Mouse (Mus musculus): ENCODE results near the gene Nudt17. TPM values are rescaled to one million over a fixed set of nuclear protein-coding genes. Genes with fewer than 3 reads are reported as not detected.
"Not testable (repeated sequence)": the region's sequence is repeated elsewhere in the genome, so short reads cannot be mapped to it uniquely, and the experiment has no call there.

The Nudt17 gene
- polyA plus RNA-seq, 1 experiment from 2014 or later, result 8.7 TPM

GRCm38 (mm10) chr3:96696766-96697732 is 11.3 kb downstream of the Nudt17 start:
- peaks cover 14% of the 10 kb centered on the region for H3K4me1 ChIP-seq (ENCODE audit: control insufficient read depth, insufficient read depth, low read length)
- H3K27ac ChIP-seq (ENCODE audit: low read length), result peak overlapping the region; percentile 94
- no peaks in the 10 kb centered on the region for H3K27me3 ChIP-seq (ENCODE audit: control insufficient read depth, insufficient read depth, low read length)
- no peaks in the 10 kb centered on the region for H3K9me3 ChIP-seq (ENCODE audit: control insufficient read depth, low read depth, low read length)
- H3K9ac ChIP-seq (replicated peaks; ENCODE audit: low read depth, low read length), result peak overlapping the region; percentile 69
- peak overlapping the region; percentile 77 for H3K4me2 ChIP-seq (replicated peaks; ENCODE audit: low read depth, low read length)
- peak overlapping the region; percentile 74 for H3K4me3 ChIP-seq (ENCODE audit: low read depth, low read length)
- H3K36me3 ChIP-seq (ENCODE audit: control insufficient read depth, insufficient read depth, low read length), result peaks cover 28% of the 10 kb centered on the region
- WGBS, result 1% methylated on average over 84 of the region's 85 CpGs
- peak; percentile 92 for ATAC-seq (ENCODE audit: insufficient number of reproducible peaks, insufficient read depth, low FRiP score, low read depth)

- peak within 1 kb of the TSS; percentile 94 for H3K27ac ChIP-seq (ENCODE audit: low read length)
- no peaks in the 10 kb centered on the region for H3K9me3 ChIP-seq (ENCODE audit: control insufficient read depth, low read depth, low read length)
- peak within 1 kb of the TSS; percentile 69 for H3K9ac ChIP-seq (replicated peaks; ENCODE audit: low read depth, low read length)
- no peaks in the 10 kb centered on the region for H3K27me3 ChIP-seq (ENCODE audit: control insufficient read depth, insufficient read depth, low read length)
- under 1% methylated on average over 34 of the region's 35 CpGs for WGBS
- peaks cover 14% of the 10 kb centered on the region for H3K4me1 ChIP-seq (ENCODE audit: control insufficient read depth, insufficient read depth, low read length)
- H3K4me3 ChIP-seq (ENCODE audit: low read depth, low read length), result peak within 1 kb of the TSS; percentile 74
- peaks cover 21% of the 10 kb centered on the region for H3K36me3 ChIP-seq (ENCODE audit: control insufficient read depth, insufficient read depth, low read length)
- peak within 1 kb of the TSS; percentile 77 for H3K4me2 ChIP-seq (replicated peaks; ENCODE audit: low read depth, low read length)
- peak; percentile 85 for ATAC-seq (ENCODE audit: insufficient number of reproducible peaks, insufficient read depth, low FRiP score, low read depth)
Measured at GRCm38 (mm10) chr3:96696198-96696765, 12.1 kb downstream of the Nudt17 start, which contains the start of gene Pias3. Pias3 (plus strand) TSS chr3:96696384.

GRCm38 (mm10) chr3:96693579-96693978 is 14.8 kb downstream of the Nudt17 start:
- Histone ChIP-seq H3K4me3 (ENCODE audit: low read depth, low read length) (no peak overlapping the region), H3K36me3 (ENCODE audit: control insufficient read depth, insufficient read depth, low read length) (no peaks in the 10 kb centered on the region), H3K4me2 (replicated peaks; ENCODE audit: low read depth, low read length) (no peak overlapping the region), H3K9me3 (ENCODE audit: control insufficient read depth, low read depth, low read length) (no peaks in the 10 kb centered on the region), H3K9ac (replicated peaks; ENCODE audit: low read depth, low read length) (no peak overlapping the region), H3K4me1 (ENCODE audit: control insufficient read depth, insufficient read depth, low read length) (peaks cover 14% of the 10 kb centered on the region), H3K27ac (ENCODE audit: low read length) (no peak overlapping the region), H3K27me3 (ENCODE audit: control insufficient read depth, insufficient read depth, low read length) (no peaks in the 10 kb centered on the region)
- WGBS, result 79% methylated on average over 1 of the region's 1 CpGs
- ATAC-seq (ENCODE audit: insufficient number of reproducible peaks, insufficient read depth, low FRiP score, low read depth), result no peak

GRCm38 (mm10) chr3:96692506-96692905 is 15.9 kb downstream of the Nudt17 start:
- Histone ChIP-seq H3K9me3 (ENCODE audit: control insufficient read depth, low read depth, low read length) (no peaks in the 10 kb centered on the region), H3K27me3 (ENCODE audit: control insufficient read depth, insufficient read depth, low read length) (no peaks in the 10 kb centered on the region), H3K4me2 (replicated peaks; ENCODE audit: low read depth, low read length) (no peak overlapping the region), H3K4me3 (ENCODE audit: low read depth, low read length) (no peak overlapping the region), H3K9ac (replicated peaks; ENCODE audit: low read depth, low read length) (no peak overlapping the region), H3K36me3 (ENCODE audit: control insufficient read depth, insufficient read depth, low read length) (no peaks in the 10 kb centered on the region), H3K4me1 (ENCODE audit: control insufficient read depth, insufficient read depth, low read length) (peaks cover 7% of the 10 kb centered on the region), H3K27ac (ENCODE audit: low read length) (peak overlapping the region; percentile 40; the same call in 1 of the 2 replicates)
- 21% methylated on average over 3 of the region's 3 CpGs for WGBS
- no peak for ATAC-seq (ENCODE audit: insufficient number of reproducible peaks, insufficient read depth, low FRiP score, low read depth)

- WGBS, result 58% methylated on average over 3 of the region's 3 CpGs
- Histone ChIP-seq H3K27me3 (ENCODE audit: control insufficient read depth, insufficient read depth, low read length) (no peaks in the 10 kb centered on the region), H3K9ac (replicated peaks; ENCODE audit: low read depth, low read length) (no peak overlapping the region), H3K36me3 (ENCODE audit: control insufficient read depth, insufficient read depth, low read length) (no peaks in the 10 kb centered on the region), H3K9me3 (ENCODE audit: control insufficient read depth, low read depth, low read length) (no peaks in the 10 kb centered on the region), H3K4me3 (ENCODE audit: low read depth, low read length) (no peak overlapping the region), H3K4me1 (ENCODE audit: control insufficient read depth, insufficient read depth, low read length) (no peaks in the 10 kb centered on the region), H3K4me2 (replicated peaks; ENCODE audit: low read depth, low read length) (no peak overlapping the region), H3K27ac (ENCODE audit: low read length) (no peak overlapping the region)
- no peak for ATAC-seq (ENCODE audit: insufficient number of reproducible peaks, insufficient read depth, low FRiP score, low read depth)
Measured at GRCm38 (mm10) chr3:96690298-96690697, 18.1 kb downstream of the Nudt17 start.

GRCm38 (mm10) chr3:96688854-96689253 is 19.5 kb downstream of the Nudt17 start:
- WGBS, result 74% methylated on average over 11 of the region's 11 CpGs
- ATAC-seq (ENCODE audit: insufficient number of reproducible peaks, insufficient read depth, low FRiP score, low read depth), result no peak
- Histone ChIP-seq H3K36me3 (ENCODE audit: control insufficient read depth, insufficient read depth, low read length) (no peaks in the 10 kb centered on the region), H3K27ac (ENCODE audit: low read length) (no peak overlapping the region), H3K27me3 (ENCODE audit: control insufficient read depth, insufficient read depth, low read length) (no peaks in the 10 kb centered on the region), H3K4me3 (ENCODE audit: low read depth, low read length) (no peak overlapping the region), H3K4me1 (ENCODE audit: control insufficient read depth, insufficient read depth, low read length) (no peaks in the 10 kb centered on the region), H3K9me3 (ENCODE audit: control insufficient read depth, low read depth, low read length) (no peaks in the 10 kb centered on the region), H3K4me2 (replicated peaks; ENCODE audit: low read depth, low read length) (no peak overlapping the region), H3K9ac (replicated peaks; ENCODE audit: low read depth, low read length) (no peak overlapping the region)

GRCm38 (mm10) chr3:96686057-96686456 is 22.3 kb downstream of the Nudt17 start:
- H3K36me3 ChIP-seq (ENCODE audit: control insufficient read depth, insufficient read depth, low read length); H3K9me3 ChIP-seq (ENCODE audit: control insufficient read depth, low read depth, low read length); H3K4me2 ChIP-seq (replicated peaks; ENCODE audit: low read depth, low read length); H3K9ac ChIP-seq (replicated peaks; ENCODE audit: low read depth, low read length); H3K27ac ChIP-seq (ENCODE audit: low read length); H3K4me1 ChIP-seq (ENCODE audit: control insufficient read depth, insufficient read depth, low read length); H3K4me3 ChIP-seq (ENCODE audit: low read depth, low read length); ATAC-seq (ENCODE audit: insufficient number of reproducible peaks, insufficient read depth, low FRiP score, low read depth); H3K27me3 ChIP-seq (ENCODE audit: control insufficient read depth, insufficient read depth, low read length): not testable (repeated sequence)
- WGBS, result 93% methylated on average over 5 of the region's 5 CpGs

- ATAC-seq (ENCODE audit: insufficient number of reproducible peaks, insufficient read depth, low FRiP score, low read depth), result no peak
- Histone ChIP-seq H3K27me3 (ENCODE audit: control insufficient read depth, insufficient read depth, low read length) (no peaks in the 10 kb centered on the region), H3K4me3 (ENCODE audit: low read depth, low read length) (peak overlapping the region; percentile 10; the same call in 1 of the 2 replicates), H3K4me2 (replicated peaks; ENCODE audit: low read depth, low read length) (peak overlapping the region; percentile 38), H3K9ac (replicated peaks; ENCODE audit: low read depth, low read length) (0 out of 2 replicates have a peak overlapping the region, but pooled peaks have one; percentile 2), H3K9me3 (ENCODE audit: control insufficient read depth, low read depth, low read length) (no peaks in the 10 kb centered on the region), H3K4me1 (ENCODE audit: control insufficient read depth, insufficient read depth, low read length) (no peaks in the 10 kb centered on the region), H3K36me3 (ENCODE audit: control insufficient read depth, insufficient read depth, low read length) (no peaks in the 10 kb centered on the region), H3K27ac (ENCODE audit: low read length) (no peak overlapping the region)
- 22% methylated on average over 28 of the region's 28 CpGs for WGBS
Measured at GRCm38 (mm10) chr3:96684822-96685156, 23.6 kb downstream of the Nudt17 start.
